Mouse (Mus musculus): ENCODE measurements around the gene Phactr4.
A peak's percentile ranks its signal among the peaks of the same experiment; 100 is the strongest.

Gene Phactr4

GRCm38 (mm10) chr4:132329835-132330354 is 92.4 kb downstream of the Phactr4 start:
- no peak for DNase-seq

DNA sequence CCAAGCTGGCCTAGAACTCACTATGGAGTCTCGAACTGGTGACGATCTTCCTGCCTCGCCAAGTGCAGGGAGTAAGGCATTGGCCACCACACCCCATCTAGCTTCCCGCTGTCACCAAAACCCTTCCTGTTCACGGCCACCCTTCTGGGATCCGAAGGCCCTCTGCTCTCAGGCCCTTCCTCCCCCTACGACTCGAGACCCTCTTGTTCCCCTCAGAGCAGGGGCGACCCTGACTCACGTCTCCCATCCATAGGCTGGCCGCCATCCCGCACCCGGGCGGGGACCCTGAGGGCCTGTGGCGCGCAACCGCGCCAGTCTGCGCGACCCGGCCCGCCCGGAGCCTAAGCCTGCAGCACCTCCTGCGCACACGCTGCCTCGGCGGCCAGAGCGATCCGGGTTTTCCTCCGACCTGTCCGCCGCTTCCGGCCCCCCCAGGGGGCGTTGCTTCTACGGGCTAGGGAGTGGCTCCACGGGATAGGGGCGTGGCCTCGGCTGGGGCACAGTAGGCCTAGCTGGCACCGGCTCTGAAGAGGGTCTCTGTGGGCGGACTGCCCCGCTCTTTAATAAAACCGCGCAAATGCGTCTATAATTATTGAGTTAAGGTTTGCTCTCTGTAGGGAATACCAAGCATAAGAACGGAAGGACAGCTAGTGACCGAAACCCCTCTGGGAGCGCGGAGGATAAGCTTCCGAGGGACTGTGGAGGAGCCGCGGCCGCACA is 93.0 kb downstream of the Phactr4 start, which contains the start of gene Trnau1ap:
Gene Trnau1ap, minus strand, starts transcription at position 424 of the 720 bp plus-strand sequence.
- DNase-seq: peak; percentile 96

DNA sequence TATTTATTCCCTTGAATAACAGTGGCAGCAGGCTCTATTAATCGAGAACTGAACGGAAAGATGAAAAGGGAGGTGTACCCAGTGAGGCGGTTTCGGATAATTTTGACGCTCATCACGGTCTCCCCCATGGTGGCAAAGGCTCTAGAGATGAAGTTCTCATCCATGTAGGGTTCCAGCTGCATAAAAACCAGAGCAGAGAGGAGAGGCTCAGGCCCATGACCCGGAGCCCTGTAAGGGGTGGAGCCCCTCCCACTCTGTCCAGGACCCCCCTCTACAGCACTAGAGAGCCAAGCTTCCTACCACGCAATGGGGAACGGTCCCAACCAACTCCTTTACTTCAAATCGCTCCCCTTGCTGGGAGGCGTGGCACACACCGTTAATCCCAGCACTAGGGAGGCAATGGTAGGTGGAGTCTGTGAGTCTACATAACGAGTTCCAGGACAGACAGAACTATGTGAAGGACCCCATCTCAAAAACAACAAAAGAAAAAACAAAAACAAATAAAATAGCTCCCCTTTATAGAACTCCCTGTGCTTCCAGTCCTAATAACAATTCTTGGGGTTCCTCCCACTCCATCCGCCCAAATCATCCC is 93.8 kb downstream of the Phactr4 start:
- no peak for DNase-seq

- DNase-seq: no peak
These were observed 95.8 kb downstream of the Phactr4 start for GRCm38 (mm10) chr4:132326481-132326880.

GRCm38 (mm10) chr4:132315711-132316110 is 106.6 kb downstream of the Phactr4 start:
- DNase-seq: peak; percentile 55

DNA sequence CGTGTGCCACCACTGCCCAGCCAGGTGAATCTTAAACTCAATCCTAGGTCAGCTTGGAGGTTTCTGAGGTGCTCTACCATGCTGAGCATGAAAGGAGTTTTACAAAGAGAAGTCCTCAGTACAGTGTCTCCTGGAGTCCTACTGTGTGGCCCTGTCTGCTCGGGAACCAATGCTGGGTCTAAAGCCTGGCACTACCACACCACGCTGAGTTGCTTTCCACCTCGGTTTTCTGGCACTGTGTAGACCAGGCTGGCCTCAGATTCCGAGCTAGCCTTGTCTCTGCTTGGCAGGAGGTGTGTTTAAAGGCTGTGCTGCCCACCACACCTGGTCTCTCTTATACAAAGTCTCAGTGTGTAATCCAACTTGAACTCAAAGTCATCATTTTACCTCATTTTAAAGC is 109.7 kb downstream of the Phactr4 start:
- no peak for DNase-seq

DNA sequence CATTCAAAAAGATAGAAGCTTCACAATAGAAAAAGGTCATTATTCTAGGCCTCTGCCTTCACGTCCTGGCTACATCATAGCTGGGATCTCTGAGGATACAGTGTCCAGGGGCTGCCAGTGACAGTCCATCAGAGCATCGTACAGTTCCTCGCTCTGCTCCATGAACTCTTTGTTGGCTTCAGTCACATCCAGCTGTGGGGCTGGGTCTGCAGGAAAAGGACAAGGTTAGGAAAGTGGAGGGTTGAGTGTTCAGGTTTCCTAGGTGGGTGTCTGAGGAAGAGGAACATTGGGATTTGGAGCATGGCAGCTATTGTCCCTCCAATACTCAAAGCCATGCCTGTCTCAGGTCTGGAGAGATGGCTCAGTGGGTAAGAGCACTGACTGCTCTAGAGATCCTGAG is 110.5 kb downstream of the Phactr4 start:
- no peak for DNase-seq

DNA sequence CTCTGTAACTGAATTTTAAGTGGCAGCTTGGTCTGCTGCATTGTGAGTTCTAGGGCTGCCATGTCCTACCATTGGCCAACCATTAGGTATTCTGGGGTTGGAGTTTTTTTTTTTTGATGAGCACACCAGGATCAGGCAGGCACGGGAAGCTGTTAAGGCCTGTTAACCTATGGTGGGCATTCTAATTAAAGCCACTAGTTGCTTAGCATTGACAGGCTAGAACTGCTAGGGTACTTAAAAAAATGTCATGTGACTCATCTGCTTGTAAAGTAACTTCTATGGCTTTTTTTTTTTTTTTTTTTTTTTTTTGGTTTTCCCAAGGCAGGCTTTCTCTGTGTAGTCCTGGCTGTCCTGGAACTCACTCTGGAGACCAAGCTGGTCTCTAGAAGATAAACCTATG is 111.1 kb downstream of the Phactr4 start:
- no peak for DNase-seq

GRCm38 (mm10) chr4:132309849-132310472 is 112.3 kb downstream of the Phactr4 start:
- peak; percentile 64 for DNase-seq

- no peak for DNase-seq
These were observed 113.0 kb downstream of the Phactr4 start for GRCm38 (mm10) chr4:132309140-132309848.

DNA sequence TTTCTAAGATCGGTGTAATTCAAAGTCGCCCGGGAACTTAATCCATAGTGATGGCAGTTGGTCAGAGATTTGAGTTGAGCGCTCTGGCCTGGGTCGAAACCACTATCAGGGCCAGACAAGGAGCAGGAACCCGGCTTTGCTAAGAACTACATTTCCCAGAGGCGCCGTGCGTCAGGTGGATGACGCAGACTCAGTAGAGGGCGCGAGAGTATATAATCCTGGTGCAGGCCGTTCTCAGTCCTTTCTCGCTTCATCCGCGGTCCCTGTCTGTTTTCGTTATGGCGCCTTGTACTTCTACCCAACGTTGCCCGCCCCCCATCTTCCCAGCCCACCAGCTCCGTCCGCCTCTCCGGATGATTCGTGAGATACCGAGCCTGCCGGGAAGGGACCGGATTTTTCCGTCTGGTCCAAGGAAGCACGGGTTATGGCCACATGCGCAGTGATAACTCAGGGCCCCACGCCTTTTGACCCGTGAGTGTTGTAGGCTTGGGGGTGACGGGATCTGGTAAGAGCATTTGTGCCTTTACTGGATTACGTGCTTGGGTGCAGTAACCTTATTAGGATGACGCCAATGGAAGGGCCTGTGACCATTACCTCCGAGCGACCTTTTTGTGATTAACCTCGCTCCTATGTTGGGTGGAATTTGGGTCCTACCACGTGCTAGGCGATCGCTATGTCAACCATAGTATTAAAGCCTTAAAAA is 113.7 kb downstream of the Phactr4 start:
- DNase-seq: peak; percentile 93

GRCm38 (mm10) chr4:132306004-132306403 is 116.3 kb downstream of the Phactr4 start:
- no peak for DNase-seq

Measured in kidney, postnatal 10 days (tissue).